Mouse (Mus musculus): Measurements from ENCODE around the gene Zbtb16. TPM values are rescaled to one million over a fixed set of nuclear protein-coding genes. Genes with fewer than 3 reads are reported as not detected.

Zbtb16 gene
- polyA plus RNA-seq, 1 experiment = 4.1 TPM

- Histone ChIP-seq H3K4me1 (replicated peaks; ENCODE audit: control insufficient read depth, insufficient read depth, low read length) (no peaks in the 10 kb centered on the region), H3K27ac (ENCODE audit: control insufficient read depth, insufficient read depth, low read length) (no peak overlapping the region), H3K4me3 (ENCODE audit: control insufficient read depth, insufficient read depth, low read length) (no peak overlapping the region), H3K36me3 (ENCODE audit: control insufficient read depth, insufficient read depth, low read length) (no peaks in the 10 kb centered on the region), H3K27me3 (ENCODE audit: control insufficient read depth, insufficient read depth, low read length) (no peaks in the 10 kb centered on the region)
- 76% methylated on average over 10 of the region's 10 CpGs for WGBS
- no peak for TF ChIP-seq CTCF (IDR thresholded peaks at IDR 0.05; ENCODE audit: borderline replicate concordance, control insufficient read depth, extremely low read depth, insufficient read depth, low read length, poor library complexity)
- DNase-seq = no peak
These were observed 24.0 kb upstream of the Zbtb16 start for GRCm38 (mm10) chr9:48859828-48860525.

GRCm38 (mm10) chr9:48857944-48858343 is 21.9 kb upstream of the Zbtb16 start:
- 88% methylated on average over 7 of the region's 7 CpGs for WGBS
- TF ChIP-seq POLR2A (IDR thresholded peaks at IDR 0.05; ENCODE audit: control insufficient read depth, extremely low read depth, insufficient read depth, low read length, poor library complexity) (no peak), CTCF (IDR thresholded peaks at IDR 0.05; ENCODE audit: borderline replicate concordance, control insufficient read depth, extremely low read depth, insufficient read depth, low read length, poor library complexity) (no peak)
- H3K36me3 ChIP-seq (ENCODE audit: control insufficient read depth, insufficient read depth, low read length) = no peaks in the 10 kb centered on the region
- no peak overlapping the region for H3K27ac ChIP-seq (ENCODE audit: control insufficient read depth, insufficient read depth, low read length)
- no peak for DNase-seq
- no peak overlapping the region for H3K4me3 ChIP-seq (ENCODE audit: control insufficient read depth, insufficient read depth, low read length)
- H3K4me1 ChIP-seq (replicated peaks; ENCODE audit: control insufficient read depth, insufficient read depth, low read length) = no peaks in the 10 kb centered on the region
- no peaks in the 10 kb centered on the region for H3K27me3 ChIP-seq (ENCODE audit: control insufficient read depth, insufficient read depth, low read length)

- Histone ChIP-seq H3K27ac (ENCODE audit: control insufficient read depth, insufficient read depth, low read length) (no peak overlapping the region), H3K36me3 (ENCODE audit: control insufficient read depth, insufficient read depth, low read length) (no peaks in the 10 kb centered on the region), H3K4me1 (replicated peaks; ENCODE audit: control insufficient read depth, insufficient read depth, low read length) (no peaks in the 10 kb centered on the region), H3K27me3 (ENCODE audit: control insufficient read depth, insufficient read depth, low read length) (no peaks in the 10 kb centered on the region), H3K4me3 (ENCODE audit: control insufficient read depth, insufficient read depth, low read length) (no peak overlapping the region)
- 81% methylated on average over 4 of the region's 4 CpGs for WGBS
- TF ChIP-seq POLR2A (IDR thresholded peaks at IDR 0.05; ENCODE audit: control insufficient read depth, extremely low read depth, insufficient read depth, low read length, poor library complexity) = no peak
- TF ChIP-seq CTCF (IDR thresholded peaks at IDR 0.05; ENCODE audit: borderline replicate concordance, control insufficient read depth, extremely low read depth, insufficient read depth, low read length, poor library complexity) = no peak
- no peak for DNase-seq
These were observed 20.2 kb upstream of the Zbtb16 start for GRCm38 (mm10) chr9:48856240-48856639.

GRCm38 (mm10) chr9:48849531-48849930 is 13.5 kb upstream of the Zbtb16 start:
- Histone ChIP-seq H3K4me1 (replicated peaks; ENCODE audit: control insufficient read depth, insufficient read depth, low read length) (no peaks in the 10 kb centered on the region), H3K27me3 (ENCODE audit: control insufficient read depth, insufficient read depth, low read length) (no peaks in the 10 kb centered on the region), H3K4me3 (ENCODE audit: control insufficient read depth, insufficient read depth, low read length) (no peak overlapping the region), H3K36me3 (ENCODE audit: control insufficient read depth, insufficient read depth, low read length) (no peaks in the 10 kb centered on the region), H3K27ac (ENCODE audit: control insufficient read depth, insufficient read depth, low read length) (no peak overlapping the region)
- 89% methylated on average over 5 of the region's 5 CpGs for WGBS
- no peak for TF ChIP-seq POLR2A (IDR thresholded peaks at IDR 0.05; ENCODE audit: control insufficient read depth, extremely low read depth, insufficient read depth, low read length, poor library complexity)
- no peak for TF ChIP-seq CTCF (IDR thresholded peaks at IDR 0.05; ENCODE audit: borderline replicate concordance, control insufficient read depth, extremely low read depth, insufficient read depth, low read length, poor library complexity)
- no peak for DNase-seq

GRCm38 (mm10) chr9:48839568-48839967 is 3.5 kb upstream of the Zbtb16 start:
- Histone ChIP-seq H3K4me1 (replicated peaks; ENCODE audit: control insufficient read depth, insufficient read depth, low read length) (0 out of 2 replicates have a peak, but pooled peaks cover 4% of the 10 kb centered on the region), H3K36me3 (ENCODE audit: control insufficient read depth, insufficient read depth, low read length) (no peaks in the 10 kb centered on the region), H3K4me3 (ENCODE audit: control insufficient read depth, insufficient read depth, low read length) (no peak overlapping the region), H3K27me3 (ENCODE audit: control insufficient read depth, insufficient read depth, low read length) (peaks cover 12% of the 10 kb centered on the region), H3K27ac (ENCODE audit: control insufficient read depth, insufficient read depth, low read length) (no peak overlapping the region)
- no peak for DNase-seq
- TF ChIP-seq CTCF (IDR thresholded peaks at IDR 0.05; ENCODE audit: borderline replicate concordance, control insufficient read depth, extremely low read depth, insufficient read depth, low read length, poor library complexity) (no peak), POLR2A (IDR thresholded peaks at IDR 0.05; ENCODE audit: control insufficient read depth, extremely low read depth, insufficient read depth, low read length, poor library complexity) (no peak)
- 97% methylated on average over 3 of the region's 3 CpGs for WGBS

- DNase-seq = no peak
These were observed 2.3 kb upstream of the Zbtb16 start for GRCm38 (mm10) chr9:48838346-48838745.

More at GRCm38 (mm10) chr9:48838346-48838745, 2.3 kb upstream of the Zbtb16 start:
- 85% methylated on average over 4 of the region's 4 CpGs for WGBS
- H3K36me3 ChIP-seq (ENCODE audit: control insufficient read depth, insufficient read depth, low read length) = no peaks in the 10 kb centered on the region
- TF ChIP-seq POLR2A (IDR thresholded peaks at IDR 0.05; ENCODE audit: control insufficient read depth, extremely low read depth, insufficient read depth, low read length, poor library complexity) (no peak), CTCF (IDR thresholded peaks at IDR 0.05; ENCODE audit: borderline replicate concordance, control insufficient read depth, extremely low read depth, insufficient read depth, low read length, poor library complexity) (no peak)
- H3K27ac ChIP-seq (ENCODE audit: control insufficient read depth, insufficient read depth, low read length) = no peak overlapping the region
- 0 out of 2 replicates have a peak, but pooled peaks cover 4% of the 10 kb centered on the region for H3K4me1 ChIP-seq (replicated peaks; ENCODE audit: control insufficient read depth, insufficient read depth, low read length)
- no peak overlapping the region for H3K4me3 ChIP-seq (ENCODE audit: control insufficient read depth, insufficient read depth, low read length)
- peaks cover 17% of the 10 kb centered on the region for H3K27me3 ChIP-seq (ENCODE audit: control insufficient read depth, insufficient read depth, low read length)

Measured in thymus, adult 2 months (tissue).